Mouse (Mus musculus) MEL (cell line): ENCODE data around the gene Notch4. TPM values are rescaled to one million over a fixed set of nuclear protein-coding genes. Genes with fewer than 3 reads are reported as not detected.

Experiments used
- DNase-seq: peaks from one replicate; pipeline ENCODE4 v3.0.0; 2011; ENCODE audit warnings: low read depth, low spot score
- H3K27ac ChIP-seq: 2 replicates; pipeline ENCODE4 v1.5.1; 2012; ENCODE audit warnings: low read depth, mild to moderate bottlenecking, control low read depth, low read length, moderate library complexity; ENCODE audit not compliant: control insufficient read depth
- H3K27me3 ChIP-seq, 2 experiments: fragments of 150-350 bp in 1 of 2; sonication (generic) in 1 of 2; 2 replicates each; pipeline ENCODE4 v1.6.1; 2012; ENCODE audit warnings: low read length in 2 of 2, mild to moderate bottlenecking in 2 of 2, improper control_type of control experiment in 1 of 2, moderate library complexity in 1 of 2; ENCODE audit not compliant: insufficient read depth in 2 of 2, control insufficient read depth in 1 of 2
- H3K36me3 ChIP-seq, 2 experiments: 2 replicates each; pipeline ENCODE4 v1.6.1; 2012 to 2014; ENCODE audit warnings: low read length in 2 of 2, improper control_type of control experiment in 1 of 2, inconsistent platforms in 1 of 2, mild to moderate bottlenecking in 1 of 2; ENCODE audit not compliant: insufficient read depth in 2 of 2, control insufficient read depth in 1 of 2
- H3K4me1 ChIP-seq, 2 experiments: fragments of 150-350 bp in 1 of 2; sonication (generic) in 1 of 2; 2 replicates each; pipeline ENCODE4 v1.6.1; 2012; ENCODE audit warnings: low read length in 2 of 2, improper control_type of control experiment in 1 of 2, mild to moderate bottlenecking in 1 of 2; ENCODE audit not compliant: insufficient read depth in 2 of 2, control insufficient read depth in 1 of 2
- H3K4me3 ChIP-seq, 2 experiments: fragments of 150-350 bp in 1 of 2; sonication (generic) in 1 of 2; 2 replicates each; pipeline ENCODE4 v1.5.1; 2012; ENCODE audit warnings: low read depth in 2 of 2, low read length in 2 of 2, mild to moderate bottlenecking in 2 of 2, moderate library complexity in 2 of 2, control low read depth in 1 of 2, improper control_type of control experiment in 1 of 2; ENCODE audit not compliant: control insufficient read depth in 1 of 2, insufficient read depth in 1 of 2
- H3K79me2 ChIP-seq: 2 replicates; pipeline ENCODE4 v1.6.1; 2012; ENCODE audit warnings: mild to moderate bottlenecking, low read length, moderate library complexity; ENCODE audit not compliant: control insufficient read depth, poor library complexity, insufficient read depth
- H3K9ac ChIP-seq: 2 replicates; pipeline ENCODE4 v1.6.1; 2012; ENCODE audit warnings: low read depth, mild to moderate bottlenecking, control low read depth, low read length, moderate library complexity; ENCODE audit not compliant: control insufficient read depth, poor library complexity, severe bottlenecking
- H3K9me3 ChIP-seq: fragments of 150-350 bp; sonication (generic); replicated peaks from 2 replicates; pipeline ENCODE4 v1.6.1; 2012; ENCODE audit warnings: mild to moderate bottlenecking, low read length, improper control_type of control experiment, moderate library complexity; ENCODE audit not compliant: insufficient read depth
- CTCF ChIP-seq, 3 experiments: IDR thresholded peaks in 2 of 3; conservative IDR thresholded peaks in 1 of 3; 2 replicates each; pipeline ENCODE4 v1.5.1; 2011 to 2012; ENCODE audit warnings: low read length in 3 of 3, low read depth in 2 of 3, mild to moderate bottlenecking in 2 of 3, improper control_type of control experiment in 1 of 3, inconsistent platforms in 1 of 3, mixed read lengths in 1 of 3, moderate library complexity in 1 of 3; ENCODE audit not compliant: control insufficient read depth in 1 of 3, insufficient read depth in 1 of 3, poor library complexity in 1 of 3, severe bottlenecking in 1 of 3
- E2F4 ChIP-seq: IDR thresholded peaks from 2 replicates; pipeline ENCODE4 v1.6.1; 2011; ENCODE audit warnings: low read depth, low read length, improper control_type of control experiment, borderline replicate concordance
- ELF1 ChIP-seq: IDR thresholded peaks from 2 replicates; pipeline ENCODE4 v1.6.1; 2014; ENCODE audit warnings: low read depth, mild to moderate bottlenecking, inconsistent platforms, low read length, improper control_type of control experiment, moderate library complexity
- EP300 ChIP-seq, 2 experiments: IDR thresholded peaks; 2 replicates each; pipeline ENCODE4 v1.6.1; 2011; ENCODE audit warnings: improper control_type of control experiment in 2 of 2, low read length in 2 of 2, low read depth in 1 of 2, mild to moderate bottlenecking in 1 of 2
- GABPA ChIP-seq: IDR thresholded peaks from 2 replicates; pipeline ENCODE4 v1.6.1; 2012; ENCODE audit warnings: low read depth, mild to moderate bottlenecking, inconsistent platforms, low read length, improper control_type of control experiment, moderate library complexity
- HCFC1 ChIP-seq: IDR thresholded peaks from 2 replicates; pipeline ENCODE4 v1.6.1; 2012; ENCODE audit warnings: low read depth, mild to moderate bottlenecking, inconsistent platforms, low read length, improper control_type of control experiment, moderate library complexity
- KAT2A ChIP-seq: conservative IDR thresholded peaks from 2 replicates; pipeline ENCODE4 v1.6.1; 2012; ENCODE audit warnings: low read depth, low read length, improper control_type of control experiment, inconsistent platforms
- MAX ChIP-seq: IDR thresholded peaks from 2 replicates; pipeline ENCODE4 v1.6.1; 2011; ENCODE audit warnings: low read length, improper control_type of control experiment
- MEF2A ChIP-seq: IDR thresholded peaks from 2 replicates; pipeline ENCODE4 v1.6.1; 2014; ENCODE audit warnings: low read depth, mild to moderate bottlenecking, inconsistent platforms, low read length, improper control_type of control experiment; ENCODE audit not compliant: poor library complexity, insufficient replicate concordance, severe bottlenecking; ENCODE audit errors: extremely low read depth
- MXI1 ChIP-seq: IDR thresholded peaks from 2 replicates; pipeline ENCODE4 v1.6.1; 2011; ENCODE audit warnings: mild to moderate bottlenecking, low read depth, low read length, improper control_type of control experiment
- POLR2A ChIP-seq, 2 experiments: IDR thresholded peaks; 2 replicates each; pipeline ENCODE4 v1.6.1; 2011 to 2012; ENCODE audit warnings: low read length in 2 of 2, mild to moderate bottlenecking in 2 of 2, control low read depth in 1 of 2, improper control_type of control experiment in 1 of 2, low read depth in 1 of 2, moderate library complexity in 1 of 2; ENCODE audit not compliant: control insufficient read depth in 1 of 2, insufficient read depth in 1 of 2, poor library complexity in 1 of 2
- RAD21 ChIP-seq: IDR thresholded peaks from 2 replicates; pipeline ENCODE4 v1.6.1; 2011; ENCODE audit warnings: mild to moderate bottlenecking, low read depth, low read length, improper control_type of control experiment
- SMC3 ChIP-seq: IDR thresholded peaks from 2 replicates; pipeline ENCODE4 v1.6.1; 2011; ENCODE audit warnings: low read depth, low read length, improper control_type of control experiment
- TBP ChIP-seq: IDR thresholded peaks from 2 replicates; pipeline ENCODE4 v1.8.0; 2011; ENCODE audit warnings: low read depth, low read length, improper control_type of control experiment
- TCF12 ChIP-seq: IDR thresholded peaks from 2 replicates; pipeline ENCODE4 v1.6.1; 2014; ENCODE audit warnings: low read depth, mild to moderate bottlenecking, inconsistent platforms, low read length, improper control_type of control experiment, moderate library complexity
- ZMIZ1 ChIP-seq: IDR thresholded peaks from 2 replicates; pipeline ENCODE4 v1.6.1; 2012; ENCODE audit warnings: low read depth, mild to moderate bottlenecking, inconsistent platforms, low read length, improper control_type of control experiment, moderate library complexity
- polyA plus RNA-seq, 2 experiments: library from polyadenylated mRNA; stranded (reverse) in 1 of 2; unstranded in 1 of 2; fragments of >175 nt in 1 of 2; fragments of >200 nt in 1 of 2; gene quantifications; 2 replicates each; pipeline versions ENCODE4 v1.2.1 to v1.2.4; 2012; ENCODE audit warnings: low replicate concordance in 2 of 2, low read depth in 1 of 2; ENCODE audit not compliant: insufficient read length in 2 of 2, insufficient read depth in 1 of 2, missing spikeins in 1 of 2
- total RNA-seq: library from RNA; depleted of rRNA; stranded (reverse); fragments of 300-350 nt; gene quantifications from 2 replicates; pipeline ENCODE4 v1.2.3, GENCODE M21; 2012

Gene Notch4
- total and polyA plus RNA-seq, 3 experiments, result 0.15 to 21.9 (median 0.33) TPM

GRCm38 (mm10) chr17:34559895-34560294 lies 4.2 kb upstream of the Notch4 start:
- peaks cover 7 to 18% of the 10 kb centered on the region in 2 experiments for H3K4me1 ChIP-seq
- peaks cover 0 to 10% of the 10 kb centered on the region in 2 experiments; a peak in 2 of 4 replicates for H3K36me3 ChIP-seq
- no peak for TF ChIP-seq KAT2A
- TF ChIP-seq TCF12, result peak; percentile 20; the same call in 1 of the 2 replicates
- TF ChIP-seq MXI1, result peak; percentile 19; the same call in 1 of the 2 replicates
- TF ChIP-seq MEF2A, result no peak
- peak in 1 of 2 experiments; percentile 55; a peak in 1 of 4 replicates for TF ChIP-seq POLR2A (IDR thresholded peaks at IDR 0.05; ENCODE audit: control insufficient read depth in 1 of 2, insufficient read depth in 1 of 2, low read depth in 1 of 2, low read length in 2 of 2, poor library complexity in 1 of 2)
- 0 out of 2 replicates have a peak, but pooled peaks have one; percentile 15 for TF ChIP-seq MAX
- TF ChIP-seq ZMIZ1, result 0 out of 2 replicates have a peak, but pooled peaks have one; percentile 35
- TF ChIP-seq CTCF (IDR thresholded peaks at IDR 0.05 in 2 of 3, conservative IDR thresholded peaks at IDR 0.05 in 1 of 3; ENCODE audit: control insufficient read depth in 1 of 3, insufficient read depth in 1 of 3, low read depth in 2 of 3, low read length in 3 of 3, poor library complexity in 1 of 3, severe bottlenecking in 1 of 3), result peak in 2 of 3 experiments; percentile 48 to 56; a peak in 4 of 6 replicates
- peak; percentile 36 for TF ChIP-seq RAD21
- TF ChIP-seq HCFC1, result 0 out of 2 replicates have a peak, but pooled peaks have one; percentile 16
- no peak for TF ChIP-seq ELF1
- no peak for TF ChIP-seq GABPA
- 0 out of 2 replicates have a peak, but pooled peaks have one; percentile 52 for TF ChIP-seq TBP
- TF ChIP-seq SMC3, result peak; percentile 32; the same call in 1 of the 2 replicates
- H3K9me3 ChIP-seq, result no peaks in the 10 kb centered on the region
- H3K27ac ChIP-seq, result peak overlapping the region; percentile 35
- peak overlapping the region; percentile 32 for H3K9ac ChIP-seq
- H3K4me3 ChIP-seq, result peak overlapping the region in 1 of 2 experiments; percentile 56; a peak in 2 of 4 replicates
- no peaks in the 10 kb centered on the region for H3K79me2 ChIP-seq
- H3K27me3 ChIP-seq, result no peaks in the 10 kb centered on the region
- peak; percentile 77 for DNase-seq

GRCm38 (mm10) chr17:34560438-34560837 lies 3.6 kb upstream of the Notch4 start:
- Histone ChIP-seq H3K27me3 (no peaks in the 10 kb centered on the region), H3K79me2 (no peaks in the 10 kb centered on the region), H3K9me3 (no peaks in the 10 kb centered on the region), H3K9ac (peak overlapping the region; percentile 32), H3K27ac (peak overlapping the region; percentile 77), H3K36me3 (peaks cover 0 to 10% of the 10 kb centered on the region in 2 experiments; a peak in 2 of 4 replicates), H3K4me1 (peaks cover 7 to 18% of the 10 kb centered on the region in 2 experiments), H3K4me3 (peak overlapping the region; percentile 10 to 31)
- TF ChIP-seq EP300 (IDR thresholded peaks at IDR 0.05; ENCODE audit: low read depth in 1 of 2, low read length in 2 of 2) (peak in 1 of 2 experiments; percentile 25; a peak in 1 of 4 replicates), E2F4 (no peak), CTCF (IDR thresholded peaks at IDR 0.05 in 2 of 3, conservative IDR thresholded peaks at IDR 0.05 in 1 of 3; ENCODE audit: control insufficient read depth in 1 of 3, insufficient read depth in 1 of 3, low read depth in 2 of 3, low read length in 3 of 3, poor library complexity in 1 of 3, severe bottlenecking in 1 of 3) (peak; percentile 3 to 12 (median 11); a peak in 1 of 6 replicates), POLR2A (IDR thresholded peaks at IDR 0.05; ENCODE audit: control insufficient read depth in 1 of 2, insufficient read depth in 1 of 2, low read depth in 1 of 2, low read length in 2 of 2, poor library complexity in 1 of 2) (peak in 1 of 2 experiments; percentile 39; a peak in 1 of 4 replicates)
- DNase-seq, result peak; percentile 76
